Mouse (Mus musculus) heart, embryonic 10.5 days (tissue): ENCODE data around the gene Lrrc75b. TPM values are rescaled to one million over a fixed set of nuclear protein-coding genes. Genes with fewer than 3 reads are reported as not detected.
"Not testable (repeated sequence)": the region's sequence is repeated elsewhere in the genome, so short reads cannot be mapped to it uniquely, and the experiment has no call there.

Experiments used
- DNase-seq: peaks from one replicate; pipeline ENCODE4 v3.0.0-alpha.2; 2017; ENCODE audit warnings: low spot score
- H3K27ac ChIP-seq: fragments of 300-500 bp; sonication (generic); 2 replicates; pipeline ENCODE4 v1.5.1; 2016; ENCODE audit warnings: mild to moderate bottlenecking
- H3K27me3 ChIP-seq: fragments of 300-500 bp; sonication (generic); 2 replicates; pipeline ENCODE4 v1.6.1; 2016; ENCODE audit warnings: mild to moderate bottlenecking; ENCODE audit not compliant: poor library complexity, insufficient read depth, severe bottlenecking
- H3K36me3 ChIP-seq: fragments of 300-500 bp; sonication (generic); 2 replicates; pipeline ENCODE4 v1.6.1; 2016; ENCODE audit warnings: mild to moderate bottlenecking, moderate library complexity
- H3K4me1 ChIP-seq: fragments of 300-500 bp; sonication (generic); 2 replicates; pipeline ENCODE4 v1.6.1; 2016; ENCODE audit warnings: mild to moderate bottlenecking
- H3K4me3 ChIP-seq: fragments of 300-500 bp; sonication (generic); 2 replicates; pipeline ENCODE4 v1.5.1; 2016; ENCODE audit warnings: mild to moderate bottlenecking, moderate library complexity
- H3K9me3 ChIP-seq: fragments of 300-500 bp; sonication (generic); 2 replicates; pipeline ENCODE4 v1.6.1; 2016; ENCODE audit warnings: mild to moderate bottlenecking, moderate library complexity
- WGBS: fragments of 180-500 bp; shearing (Covaris S2); methylation state at CpG from one replicate; pipeline ENCODE4 v1.1.7; 2016; 5-methylcytosine and 5-hydroxymethylcytosine counted together
- polyA plus RNA-seq: library from polyadenylated mRNA; unstranded; fragments of >200 nt; fragmentation: Nextera tagmentation; extraction: Ambion mirVana; gene quantifications from 2 replicates; pipeline ENCODE4 v1.2.1, GENCODE M21; 2016

The Lrrc75b gene
- polyA plus RNA-seq, 1 experiment from 2014 or later, result 1.1 TPM

GRCm38 (mm10) chr10:75586553-75586879 lies 26.4 kb upstream of the Lrrc75b start:
- H3K4me3 ChIP-seq, result no peak overlapping the region
- no peaks in the 10 kb centered on the region for H3K9me3 ChIP-seq
- peaks cover 34% of the 10 kb centered on the region for H3K4me1 ChIP-seq
- no peaks in the 10 kb centered on the region for H3K36me3 ChIP-seq
- DNase-seq, result no peak
- peaks cover 29% of the 10 kb centered on the region for H3K27me3 ChIP-seq
- no peak overlapping the region for H3K27ac ChIP-seq
- 94% methylated on average over 1 of the region's 1 CpGs for WGBS

DNA sequence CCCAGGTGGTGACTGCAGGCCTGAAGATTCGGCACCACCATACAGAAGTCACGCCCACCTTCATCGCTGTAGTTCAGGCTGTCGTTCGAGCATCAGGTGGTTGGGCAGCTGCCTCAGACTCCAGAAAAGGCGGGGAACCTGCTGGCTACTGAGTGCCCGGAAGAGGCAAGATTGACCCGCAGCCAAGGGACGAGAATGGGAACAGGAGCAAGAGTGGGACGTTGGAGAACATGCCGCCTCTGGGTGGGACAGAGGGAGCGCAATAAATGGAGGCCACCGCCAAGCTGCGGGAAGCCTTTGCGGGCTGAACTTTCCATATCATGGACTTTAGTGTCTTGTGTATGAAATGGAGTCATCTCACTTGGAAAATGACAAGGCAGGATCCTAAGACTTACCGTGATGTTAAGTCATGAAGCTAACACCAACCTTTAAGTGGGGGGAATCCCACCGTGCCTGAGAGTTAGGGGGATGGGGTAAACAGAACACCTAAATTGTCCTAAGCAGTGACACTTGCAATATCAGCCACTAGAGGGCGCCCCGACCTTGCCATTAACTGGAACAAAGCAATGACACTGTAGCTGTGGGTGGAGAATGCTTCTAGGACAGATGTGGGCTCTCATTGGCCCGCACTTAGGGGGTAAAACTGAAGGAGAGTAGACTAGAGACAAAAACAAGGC lies 25.9 kb upstream of the Lrrc75b start:
- Histone ChIP-seq H3K9me3 (no peaks in the 10 kb centered on the region), H3K27me3 (peaks cover 29% of the 10 kb centered on the region), H3K27ac (no peak overlapping the region), H3K4me1 (peaks cover 29% of the 10 kb centered on the region), H3K36me3 (no peaks in the 10 kb centered on the region), H3K4me3 (no peak overlapping the region)
- 21% methylated on average over 20 of the region's 20 CpGs for WGBS
- peak; percentile 91 for DNase-seq

DNA sequence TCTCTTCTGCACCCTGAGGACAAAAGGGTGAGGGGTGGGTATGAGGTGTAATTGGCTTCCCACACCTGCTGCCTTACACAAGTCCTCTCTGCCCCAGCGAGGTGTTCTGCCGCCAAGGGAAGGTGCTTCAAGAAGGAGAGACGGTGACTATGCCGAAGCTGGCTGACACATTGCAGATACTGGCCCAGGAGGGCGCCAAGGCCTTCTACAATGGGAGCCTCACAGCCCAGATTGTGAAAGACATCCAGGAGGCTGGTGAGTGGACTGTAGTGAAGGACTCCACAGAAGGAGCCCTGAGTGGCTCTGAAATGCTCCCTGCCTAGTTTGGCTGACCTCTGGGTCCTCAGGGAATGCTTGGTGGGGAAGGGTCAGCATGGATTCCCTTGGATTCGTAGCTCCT lies 19.0 kb upstream of the Lrrc75b start:
- H3K4me1 ChIP-seq, result no peaks in the 10 kb centered on the region
- H3K4me3 ChIP-seq, result no peak overlapping the region
- WGBS, result 79% methylated on average over 6 of the region's 6 CpGs
- H3K36me3 ChIP-seq, result no peaks in the 10 kb centered on the region
- peaks cover 10% of the 10 kb centered on the region; the same call in 1 of the 2 replicates for H3K27me3 ChIP-seq
- no peak for DNase-seq
- no peak overlapping the region for H3K27ac ChIP-seq
- H3K9me3 ChIP-seq, result no peaks in the 10 kb centered on the region

DNA sequence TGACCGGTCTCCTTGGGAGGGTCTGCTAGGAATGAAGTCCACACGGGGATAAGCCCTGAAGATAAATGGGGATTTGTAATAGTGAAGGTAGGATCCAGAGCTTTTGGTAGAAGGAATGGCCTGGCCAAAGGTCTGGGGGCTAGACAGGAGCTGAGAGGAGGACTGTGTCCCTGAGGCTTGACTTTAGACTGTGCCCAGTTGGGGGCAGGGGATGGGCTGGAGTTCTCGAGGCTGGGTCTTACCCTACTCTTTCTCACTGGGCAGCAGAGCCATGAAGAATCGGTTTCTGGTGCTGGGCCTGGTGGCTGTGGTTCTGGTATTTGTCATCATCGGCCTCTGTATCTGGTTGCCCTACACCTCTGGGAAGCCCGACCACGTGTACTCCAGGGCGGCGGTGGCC lies 13.8 kb upstream of the Lrrc75b start:
- Histone ChIP-seq H3K9me3 (no peaks in the 10 kb centered on the region), H3K36me3 (no peaks in the 10 kb centered on the region), H3K4me3 (no peak overlapping the region), H3K27ac (no peak overlapping the region), H3K4me1 (peaks cover 12% of the 10 kb centered on the region), H3K27me3 (0 out of 2 replicates have a peak, but pooled peaks cover 5% of the 10 kb centered on the region)
- 81% methylated on average over 9 of the region's 9 CpGs for WGBS
- no peak for DNase-seq

GRCm38 (mm10) chr10:75573181-75573580 lies 13.1 kb upstream of the Lrrc75b start:
- peaks cover 12% of the 10 kb centered on the region; the same call in 1 of the 2 replicates for H3K27me3 ChIP-seq
- H3K9me3 ChIP-seq, result no peaks in the 10 kb centered on the region
- H3K27ac ChIP-seq, result no peak overlapping the region
- no peak overlapping the region for H3K4me3 ChIP-seq
- peaks cover 20% of the 10 kb centered on the region for H3K4me1 ChIP-seq
- H3K36me3 ChIP-seq, result no peaks in the 10 kb centered on the region
- no peak for DNase-seq
- 74% methylated on average over 10 of the region's 10 CpGs for WGBS

- H3K4me1 ChIP-seq, result peaks cover 23% of the 10 kb centered on the region
- peaks cover 20% of the 10 kb centered on the region; the same call in 1 of the 2 replicates for H3K27me3 ChIP-seq
- 56% methylated on average over 9 of the region's 9 CpGs for WGBS
- no peaks in the 10 kb centered on the region for H3K9me3 ChIP-seq
- H3K27ac ChIP-seq, result no peak overlapping the region
- no peak for DNase-seq
- no peak overlapping the region for H3K4me3 ChIP-seq
- no peaks in the 10 kb centered on the region for H3K36me3 ChIP-seq
Observed at GRCm38 (mm10) chr10:75571937-75572336, 11.8 kb upstream of the Lrrc75b start.

GRCm38 (mm10) chr10:75570981-75571657 lies 11.0 kb upstream of the Lrrc75b start:
- peaks cover 20% of the 10 kb centered on the region; the same call in 1 of the 2 replicates for H3K27me3 ChIP-seq
- no peak overlapping the region for H3K27ac ChIP-seq
- H3K9me3 ChIP-seq, result no peaks in the 10 kb centered on the region
- no peak overlapping the region for H3K4me3 ChIP-seq
- H3K36me3 ChIP-seq, result no peaks in the 10 kb centered on the region
- 30% methylated on average over 10 of the region's 10 CpGs for WGBS
- DNase-seq, result no peak
- H3K4me1 ChIP-seq, result peaks cover 23% of the 10 kb centered on the region

DNA sequence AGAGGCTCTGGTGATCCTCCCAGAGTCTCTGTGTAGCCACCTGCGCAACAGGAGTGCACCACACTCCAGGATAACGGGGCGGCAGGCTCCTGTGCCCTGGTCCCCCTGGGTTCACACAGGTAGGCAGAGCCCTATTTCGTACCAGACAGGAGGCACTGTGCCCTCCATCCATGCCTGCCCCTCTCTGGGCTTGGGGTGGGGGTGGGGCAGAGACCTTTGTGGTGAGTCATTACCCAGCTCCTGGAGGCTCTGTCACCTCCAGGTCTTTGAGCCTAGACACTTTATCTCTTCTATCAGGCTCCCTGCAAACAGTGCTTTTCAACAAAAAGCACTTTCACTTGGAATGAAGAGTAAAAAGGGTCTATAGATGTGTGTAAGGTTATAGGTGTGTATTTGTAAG lies 8.7 kb upstream of the Lrrc75b start:
- H3K9me3 ChIP-seq, result no peaks in the 10 kb centered on the region
- WGBS, result 9% methylated on average over 4 of the region's 4 CpGs
- peaks cover 23% of the 10 kb centered on the region for H3K4me1 ChIP-seq
- H3K27ac ChIP-seq, result no peak overlapping the region
- no peaks in the 10 kb centered on the region for H3K36me3 ChIP-seq
- peaks cover 42% of the 10 kb centered on the region for H3K27me3 ChIP-seq
- DNase-seq, result no peak
- H3K4me3 ChIP-seq, result peak overlapping the region; percentile 36

DNA sequence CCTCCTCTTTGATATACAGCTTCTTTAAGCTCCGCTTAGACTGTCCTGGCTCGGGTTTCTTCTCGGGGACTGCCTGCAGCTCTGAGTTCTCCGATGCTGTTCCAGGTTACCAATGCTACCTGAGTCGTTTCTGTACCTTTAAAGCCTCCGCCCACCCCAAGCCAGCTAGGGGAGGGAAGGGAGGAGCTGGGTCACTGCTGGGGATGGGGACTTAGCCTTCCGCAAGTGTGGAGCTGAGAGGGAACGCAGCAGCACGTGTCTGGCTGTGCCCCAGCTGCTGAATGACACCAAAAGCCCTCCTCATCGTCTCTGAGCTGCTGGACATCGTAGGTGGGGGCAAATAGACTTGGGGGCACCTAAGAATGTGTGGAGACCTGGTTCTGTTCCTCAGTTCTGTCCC lies 8.3 kb upstream of the Lrrc75b start:
- H3K27ac ChIP-seq, result 0 out of 2 replicates have a peak overlapping the region, but pooled peaks have one; percentile 17
- peaks cover 46% of the 10 kb centered on the region for H3K27me3 ChIP-seq
- peak overlapping the region; percentile 36 for H3K4me3 ChIP-seq
- DNase-seq, result no peak
- WGBS, result 4% methylated on average over 11 of the region's 11 CpGs
- no peaks in the 10 kb centered on the region for H3K9me3 ChIP-seq
- H3K36me3 ChIP-seq, result no peaks in the 10 kb centered on the region
- peaks cover 23% of the 10 kb centered on the region for H3K4me1 ChIP-seq

DNA sequence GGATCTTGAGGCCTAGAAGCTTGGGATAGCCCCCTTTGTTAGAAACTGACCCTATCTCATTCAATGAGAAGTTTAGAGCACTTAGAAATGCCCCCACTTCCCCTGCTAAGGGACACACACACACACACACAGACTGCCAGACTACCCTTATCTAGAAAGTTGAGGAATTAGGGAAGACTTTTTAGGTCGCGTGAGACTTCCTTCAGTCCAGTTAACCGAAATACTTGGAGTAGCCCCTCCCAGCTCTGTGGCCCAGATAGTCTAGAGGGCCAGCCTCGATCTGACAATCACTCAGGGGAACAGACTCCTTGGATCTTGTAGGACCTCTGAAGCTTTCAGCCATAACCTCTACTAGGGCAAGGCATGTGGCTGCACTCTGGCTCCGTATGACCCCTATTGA lies 7.9 kb upstream of the Lrrc75b start:
- no peak overlapping the region for H3K27ac ChIP-seq
- H3K36me3 ChIP-seq, result no peaks in the 10 kb centered on the region
- peaks cover 50% of the 10 kb centered on the region for H3K27me3 ChIP-seq
- 13% methylated on average over 5 of the region's 5 CpGs for WGBS
- H3K4me1 ChIP-seq, result peaks cover 23% of the 10 kb centered on the region
- H3K9me3 ChIP-seq, result no peaks in the 10 kb centered on the region
- peak overlapping the region; percentile 36; the same call in 1 of the 2 replicates for H3K4me3 ChIP-seq
- DNase-seq, result no peak

DNA sequence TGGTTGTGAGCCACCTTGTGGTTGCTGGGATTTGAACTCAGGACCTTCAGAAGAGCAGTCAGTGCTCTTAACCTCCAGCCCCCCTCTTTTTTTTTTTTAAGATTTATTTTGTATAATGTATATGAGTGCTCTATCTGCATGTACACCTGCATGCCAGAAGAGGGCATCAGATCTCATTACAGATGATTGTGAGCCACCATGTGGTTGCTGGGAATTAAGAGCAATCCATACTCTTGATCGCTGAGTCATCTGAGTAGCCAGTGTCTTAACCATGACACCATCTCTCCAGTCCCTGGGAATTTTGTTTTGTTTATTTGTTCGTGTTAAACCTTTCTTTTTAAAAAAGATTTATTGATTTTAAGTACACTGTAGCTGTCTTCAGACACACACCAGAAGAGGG lies 6.6 kb upstream of the Lrrc75b start:
- not testable (repeated sequence) for H3K4me3 ChIP-seq, H3K27ac ChIP-seq, DNase-seq, H3K36me3 ChIP-seq, H3K9me3 ChIP-seq
- Histone ChIP-seq H3K4me1 (peaks cover 18% of the 10 kb centered on the region), H3K27me3 (peaks cover 63% of the 10 kb centered on the region)
- WGBS, result 77% methylated on average over 2 of the region's 2 CpGs

DNA sequence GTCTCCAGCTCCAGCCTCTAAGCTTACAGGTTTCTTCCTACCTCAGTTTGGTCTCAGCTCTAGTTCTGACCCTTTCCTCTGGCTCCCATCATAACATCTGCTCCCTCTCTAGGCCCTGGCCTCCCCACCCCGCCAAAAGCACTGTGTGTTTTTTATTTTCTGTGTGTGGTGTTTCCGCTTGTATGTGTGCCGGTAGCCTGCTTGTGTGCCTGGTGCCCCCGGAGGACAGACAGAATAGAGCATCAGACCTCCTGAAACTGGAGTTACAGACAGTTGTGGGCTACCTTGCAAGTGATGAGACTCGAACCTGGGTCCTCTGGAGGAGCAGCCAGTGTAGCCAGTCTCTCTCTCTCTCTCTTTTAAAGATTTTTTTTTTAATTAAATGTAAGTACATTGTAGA lies 6.2 kb upstream of the Lrrc75b start:
- no peak overlapping the region for H3K4me3 ChIP-seq
- peaks cover 65% of the 10 kb centered on the region for H3K27me3 ChIP-seq
- no peak overlapping the region for H3K27ac ChIP-seq
- H3K9me3 ChIP-seq, result no peaks in the 10 kb centered on the region
- H3K36me3 ChIP-seq, result no peaks in the 10 kb centered on the region
- WGBS, result 78% methylated on average over 5 of the region's 5 CpGs
- H3K4me1 ChIP-seq, result peaks cover 14% of the 10 kb centered on the region
- DNase-seq, result no peak

DNA sequence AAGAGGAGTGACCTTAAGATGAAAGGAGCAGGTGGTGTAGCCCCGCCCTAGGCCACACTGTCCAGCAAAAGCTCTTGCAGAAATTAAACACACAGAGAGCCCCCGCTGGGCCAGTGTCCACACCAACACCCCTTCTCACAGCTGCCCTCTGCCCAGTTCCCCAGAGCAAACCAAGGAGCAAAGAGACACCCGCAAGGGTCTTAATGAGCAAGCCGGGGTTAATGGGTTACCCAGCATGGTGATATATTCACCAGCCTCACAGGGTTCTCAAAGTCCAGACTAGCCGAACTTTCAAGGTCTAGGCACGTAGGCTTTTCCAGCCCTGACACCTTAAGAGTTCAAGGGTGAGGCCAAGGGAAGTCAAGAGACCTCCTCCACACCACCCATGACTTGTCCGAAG lies 5.8 kb upstream of the Lrrc75b start:
- DNase-seq, result no peak
- Histone ChIP-seq H3K36me3 (no peaks in the 10 kb centered on the region), H3K4me3 (no peak overlapping the region), H3K27ac (no peak overlapping the region), H3K4me1 (peaks cover 12% of the 10 kb centered on the region; the same call in 1 of the 2 replicates), H3K27me3 (peaks cover 66% of the 10 kb centered on the region), H3K9me3 (no peaks in the 10 kb centered on the region)
- 77% methylated on average over 7 of the region's 7 CpGs for WGBS
